Mouse (Mus musculus): ENCODE data around the gene 2310057J18Rik. TPM values are rescaled to one million over a fixed set of nuclear protein-coding genes. Genes with fewer than 3 reads are reported as not detected.

Gene 2310057J18Rik
- not detected for total RNA-seq (2023)

DNA sequence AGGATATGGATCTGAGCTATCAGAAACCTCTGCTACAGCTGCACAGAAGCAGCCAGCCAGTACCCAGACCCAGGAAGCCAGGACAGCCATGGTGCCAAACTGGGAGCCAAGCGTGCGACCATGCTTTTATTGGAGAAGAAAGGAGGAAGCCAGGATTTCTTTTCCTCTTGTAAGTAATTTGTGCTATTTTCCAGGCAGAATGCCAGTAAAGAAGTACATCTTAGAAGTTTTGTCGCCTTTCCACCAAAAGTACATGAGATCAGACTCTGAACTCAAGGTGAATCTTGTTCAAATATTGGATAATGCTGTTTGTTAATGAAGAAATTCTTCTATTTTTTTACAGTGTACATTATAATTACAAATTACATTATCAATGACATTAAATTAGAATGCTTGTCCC is at the start of gene 2310057J18Rik:
Gene 2310057J18Rik, minus strand, starts transcription at position 101 of the 400 bp plus-strand sequence.

Other genes with a start within 250 kb of the 2310057J18Rik start
- gene Soga3, start 157.5 kb upstream of the 2310057J18Rik start, total RNA-seq (2023) = not detected
- not detected for gene Gm49353, start 212.7 kb upstream of the 2310057J18Rik start, total RNA-seq (2023)
- gene 9330159F19Rik, start 225.3 kb upstream of the 2310057J18Rik start, total RNA-seq (2023) = not detected